ENCODE assay signal across 1 mouse cellular context in genomic region chr8:3685422-3685821, GRCm38 (mm10).
TF ChIP-seq lines count a peak whose summit lies in the region.

No protein-coding gene starts in this region.

TF ChIP-seq in CH12.LX, 34 proteins besides CTCF, POLR2A, EP300 and RAD21:
- TF ChIP-seq CHD2 (IDR thresholded peaks at IDR 0.05; ENCODE audit: low read length): no peak
- TF ChIP-seq MAX (IDR thresholded peaks at IDR 0.05; ENCODE audit: low read length): no peak
- TF ChIP-seq KAT2A (IDR thresholded peaks at IDR 0.05; ENCODE audit: insufficient replicate concordance, low read length): no peak
- no peak for TF ChIP-seq CHD1 (IDR thresholded peaks at IDR 0.05; ENCODE audit: low read depth, low read length)
- no peak for TF ChIP-seq JUN (IDR thresholded peaks at IDR 0.05; ENCODE audit: insufficient read depth, low read depth, low read length)
- no peak for TF ChIP-seq MXI1 (IDR thresholded peaks at IDR 0.05; ENCODE audit: low read depth, low read length)
- 0 out of 2 replicates have a peak, but pooled peaks have one; percentile 28 for TF ChIP-seq TCF12 (IDR thresholded peaks at IDR 0.05; ENCODE audit: low read depth, low read length)
- TF ChIP-seq USF1 (IDR thresholded peaks at IDR 0.05; ENCODE audit: low read depth, low read length): no peak
- no peak for TF ChIP-seq ZMIZ1 (IDR thresholded peaks at IDR 0.05; ENCODE audit: low read depth, low read length)
- TF ChIP-seq SMC3 (IDR thresholded peaks at IDR 0.05; ENCODE audit: low read depth, low read length): no peak
- TF ChIP-seq JUND (conservative IDR thresholded peaks at IDR 0.05; ENCODE audit: low read depth, low read length): no peak
- TF ChIP-seq IRF4 (IDR thresholded peaks at IDR 0.05; ENCODE audit: low read depth, low read length): no peak
- TF ChIP-seq RCOR1 (conservative IDR thresholded peaks at IDR 0.05; ENCODE audit: low read depth, low read length): no peak
- TF ChIP-seq MEF2A (IDR thresholded peaks at IDR 0.05; ENCODE audit: borderline replicate concordance, low read depth, low read length): 0 out of 2 replicates have a peak, but pooled peaks have one; percentile 28
- TF ChIP-seq GABPA (IDR thresholded peaks at IDR 0.05; ENCODE audit: insufficient replicate concordance, low read depth, low read length): no peak
- no peak for TF ChIP-seq POLR2AphosphoS2 (IDR thresholded peaks at IDR 0.05; ENCODE audit: low read depth, low read length)
- no peak for TF ChIP-seq NRF1 (IDR thresholded peaks at IDR 0.05; ENCODE audit: low read depth, low read length)
- TF ChIP-seq USF2 (conservative IDR thresholded peaks at IDR 0.05; ENCODE audit: low read depth, low read length): no peak
- TF ChIP-seq NELFE (IDR thresholded peaks at IDR 0.05; ENCODE audit: low read depth, low read length): no peak
- TF ChIP-seq UBTF (IDR thresholded peaks at IDR 0.05; ENCODE audit: low read depth, low read length): no peak
- no peak for TF ChIP-seq ZKSCAN1 (IDR thresholded peaks at IDR 0.05; ENCODE audit: borderline replicate concordance, low read depth, low read length)
- TF ChIP-seq ELF1 (IDR thresholded peaks at IDR 0.05; ENCODE audit: low read depth, low read length): no peak
- no peak for TF ChIP-seq HCFC1 (IDR thresholded peaks at IDR 0.05; ENCODE audit: low read depth, low read length)
- no peak for TF ChIP-seq E2F4 (IDR thresholded peaks at IDR 0.05; ENCODE audit: insufficient replicate concordance, low read depth, low read length)
- no peak for TF ChIP-seq SIN3A (IDR thresholded peaks at IDR 0.05; ENCODE audit: low read length)
- TF ChIP-seq MAFK (IDR thresholded peaks at IDR 0.05; ENCODE audit: insufficient replicate concordance, low read length): peak; percentile 68; the same call in 1 of the 2 replicates
- no peak for TF ChIP-seq ZNF384 (IDR thresholded peaks at IDR 0.05; ENCODE audit: low read depth, low read length)
- TF ChIP-seq TBP (conservative IDR thresholded peaks at IDR 0.05; ENCODE audit: low read depth, low read length): no peak
- TF ChIP-seq PAX5 (IDR thresholded peaks at IDR 0.05; ENCODE audit: low read length): no peak
- peak; percentile 60 for TF ChIP-seq ETS1 (conservative IDR thresholded peaks at IDR 0.05; ENCODE audit: low read depth, low read length)
- no peak for TF ChIP-seq MAZ (IDR thresholded peaks at IDR 0.05; ENCODE audit: low read depth, low read length)
- TF ChIP-seq BHLHE40 (IDR thresholded peaks at IDR 0.05; ENCODE audit: low read depth, low read length): 0 out of 2 replicates have a peak, but pooled peaks have one; percentile 9
- no peak for TF ChIP-seq ZC3H11A (IDR thresholded peaks at IDR 0.05; ENCODE audit: low read depth, low read length)
- no peak for TF ChIP-seq MYC (IDR thresholded peaks at IDR 0.05; ENCODE audit: low read depth, low read length)
TF ChIP-seq in CH12.LX: peak in this region for 5.
